Mouse (Mus musculus) neural tube, embryonic 11.5 days (tissue): ENCODE results near the gene Kcnh1. TPM values are rescaled to one million over a fixed set of nuclear protein-coding genes. Genes with fewer than 3 reads are reported as not detected.

Experiments used
- ATAC-seq: fragments of 200-750 bp; cut with Nextera tagmentation; 2 replicates; pipeline ENCODE4 v1.8.0; 2017; ENCODE audit warnings: moderate number of reproducible peaks, mild to moderate bottlenecking, moderate TSS enrichment, moderate library complexity; ENCODE audit not compliant: insufficient read depth, low FRiP score, low TSS enrichment
- DNase-seq: peaks from one replicate; pipeline ENCODE4 v3.0.0-alpha.2; 2015; ENCODE audit warnings: low spot score
- H3K27ac ChIP-seq: fragments of 300-500 bp; sonication (generic); 2 replicates; pipeline ENCODE4 v1.5.1; 2014; ENCODE audit warnings: low read depth, mild to moderate bottlenecking, low read length
- H3K27me3 ChIP-seq: fragments of 300-500 bp; sonication (generic); 2 replicates; pipeline ENCODE4 v1.6.1; 2014; ENCODE audit warnings: mild to moderate bottlenecking, low read length, mixed read lengths; ENCODE audit not compliant: control insufficient read depth, insufficient read depth
- H3K36me3 ChIP-seq: fragments of 300-500 bp; sonication (generic); 2 replicates; pipeline ENCODE4 v1.6.1; 2014; ENCODE audit warnings: mild to moderate bottlenecking, low read length, moderate library complexity, mixed read lengths; ENCODE audit not compliant: control insufficient read depth, insufficient read depth
- H3K4me1 ChIP-seq: fragments of 300-500 bp; sonication (generic); 2 replicates; pipeline ENCODE4 v1.6.1; 2014; ENCODE audit warnings: low read length, mixed read lengths; ENCODE audit not compliant: control insufficient read depth, insufficient read depth
- H3K4me2 ChIP-seq: fragments of 300-500 bp; sonication (generic); 2 replicates; pipeline ENCODE4 v1.6.1; 2014; ENCODE audit warnings: low read depth, mild to moderate bottlenecking, moderate library complexity
- H3K4me3 ChIP-seq: fragments of 300-500 bp; sonication (generic); 2 replicates; pipeline ENCODE4 v1.5.1; 2014; ENCODE audit warnings: low read depth, low read length
- H3K9ac ChIP-seq: fragments of 300-500 bp; sonication (generic); 2 replicates; pipeline ENCODE4 v1.6.1; 2014; ENCODE audit warnings: mild to moderate bottlenecking, low read length
- H3K9me3 ChIP-seq: fragments of 300-500 bp; sonication (generic); 2 replicates; pipeline ENCODE4 v1.6.1; 2016; ENCODE audit warnings: low read length; ENCODE audit not compliant: control insufficient read depth
- WGBS: fragments of 180-500 bp; shearing (Covaris S2); extraction: QIAGEN DNeasy Blood & Tissue Kit; methylation state at CpG from one replicate; pipeline ENCODE4 v1.1.7; 2014; 5-methylcytosine and 5-hydroxymethylcytosine counted together
- polyA plus RNA-seq: library from polyadenylated mRNA; unstranded; fragments of >200 nt; fragmentation: Nextera tagmentation; extraction: Ambion mirVana; gene quantifications from 2 replicates; pipeline ENCODE4 v1.2.1, GENCODE M21; 2014

Gene Kcnh1
- polyA plus RNA-seq, 1 experiment from 2014 or later = 1.0 TPM

DNA sequence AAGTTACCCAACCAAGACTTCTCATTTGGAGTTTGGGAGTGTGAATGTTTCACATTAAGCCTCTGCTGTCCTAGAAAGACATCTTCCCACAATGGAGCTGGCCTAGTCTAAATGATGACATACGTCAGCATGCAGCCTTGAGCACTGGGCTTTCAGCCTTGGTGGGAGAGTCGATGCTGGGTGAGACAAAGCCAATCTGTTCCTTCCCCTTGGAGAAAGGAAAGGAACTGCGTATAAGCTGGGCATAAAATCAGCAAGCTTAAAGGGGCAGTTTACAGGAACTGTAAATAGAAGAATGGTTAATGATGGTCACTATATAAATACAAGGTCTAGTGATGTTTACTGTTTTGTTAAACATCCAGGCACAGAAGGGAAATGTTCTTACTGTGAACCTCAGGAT lies 294.5 kb downstream of the Kcnh1 start:
- no peaks in the 10 kb centered on the region for H3K9me3 ChIP-seq
- H3K27ac ChIP-seq = no peak overlapping the region
- no peaks in the 10 kb centered on the region for H3K27me3 ChIP-seq
- no peak overlapping the region for H3K4me2 ChIP-seq
- H3K4me1 ChIP-seq = no peaks in the 10 kb centered on the region
- ATAC-seq (no peak), DNase-seq (no peak)
- 85% methylated on average over 3 of the region's 3 CpGs for WGBS
- H3K36me3 ChIP-seq = no peaks in the 10 kb centered on the region
- no peak overlapping the region for H3K4me3 ChIP-seq
- H3K9ac ChIP-seq = no peak overlapping the region

DNA sequence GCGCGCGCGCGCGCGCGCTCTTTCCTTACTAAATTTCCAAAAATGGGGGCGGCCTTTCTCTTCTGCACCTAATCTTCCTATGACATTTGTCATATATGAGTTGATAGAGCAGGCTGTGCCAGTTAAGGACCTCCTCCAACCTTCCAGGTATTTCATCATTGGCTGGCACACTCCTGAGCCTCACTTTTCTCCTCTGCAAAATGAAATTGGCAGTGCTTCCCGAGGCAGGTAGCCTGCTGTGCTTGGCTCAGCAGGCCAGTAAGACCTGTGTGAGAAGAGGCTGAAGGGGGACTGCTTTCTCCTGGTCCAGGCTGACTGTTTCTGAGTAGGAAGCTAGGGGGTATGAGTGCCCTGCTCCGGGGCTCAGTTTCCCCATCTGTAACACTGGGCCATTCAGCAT lies 297.0 kb downstream of the Kcnh1 start:
- H3K36me3 ChIP-seq = no peaks in the 10 kb centered on the region
- no peak overlapping the region for H3K4me3 ChIP-seq
- no peak overlapping the region for H3K4me2 ChIP-seq
- WGBS = 92% methylated on average over 11 of the region's 11 CpGs
- ATAC-seq (no peak), DNase-seq (no peak)
- H3K9me3 ChIP-seq = no peaks in the 10 kb centered on the region
- no peak overlapping the region for H3K27ac ChIP-seq
- no peaks in the 10 kb centered on the region for H3K27me3 ChIP-seq
- no peaks in the 10 kb centered on the region for H3K4me1 ChIP-seq
- H3K9ac ChIP-seq = no peak overlapping the region

DNA sequence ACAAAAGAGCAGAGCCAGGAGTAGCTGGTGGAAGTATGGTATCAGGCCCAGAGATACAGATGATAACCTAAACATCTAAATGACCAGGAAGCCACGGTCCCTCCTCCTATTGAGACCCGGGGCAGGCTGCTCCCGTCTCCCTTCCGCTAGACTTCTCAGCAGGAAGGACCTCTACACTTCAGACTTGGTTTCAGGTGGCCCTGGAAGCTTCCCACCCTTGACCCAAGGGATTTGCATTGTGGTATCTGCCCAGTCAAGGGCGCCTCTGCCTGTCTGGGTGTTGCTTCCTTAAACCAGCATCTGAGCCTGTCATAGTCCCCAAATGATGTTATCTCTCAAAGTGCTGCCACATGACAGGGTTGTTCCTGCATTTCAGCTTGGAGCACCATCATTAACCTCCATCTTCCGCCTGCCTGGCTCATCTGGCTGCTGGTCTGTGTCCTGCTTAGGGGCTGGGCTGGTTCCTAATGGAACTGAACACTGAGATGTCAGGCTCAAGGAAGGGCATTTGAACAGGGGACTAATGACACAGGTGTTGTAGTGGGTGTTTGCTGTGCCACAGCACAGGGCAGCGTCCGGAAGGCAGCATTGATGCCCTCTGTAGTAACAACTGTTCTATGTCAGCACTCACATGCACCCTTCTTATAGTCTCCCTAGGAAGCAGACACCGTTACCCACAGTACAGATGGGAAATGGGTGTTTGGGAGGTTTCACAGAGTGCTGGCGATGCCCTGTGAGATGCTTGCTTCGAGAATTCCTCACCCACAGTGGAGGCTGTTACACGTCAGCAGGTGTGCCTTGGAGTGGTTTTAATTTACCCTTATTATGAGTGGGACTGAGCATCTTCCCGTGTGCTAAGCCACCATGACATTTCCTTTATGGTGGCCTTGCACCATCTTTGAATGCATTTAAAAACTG lies 299.6 kb downstream of the Kcnh1 start:
- Histone ChIP-seq H3K4me3 (no peak overlapping the region), H3K27ac (no peak overlapping the region), H3K9ac (no peak overlapping the region), H3K4me1 (no peaks in the 10 kb centered on the region), H3K4me2 (no peak overlapping the region), H3K9me3 (no peaks in the 10 kb centered on the region), H3K27me3 (no peaks in the 10 kb centered on the region), H3K36me3 (no peaks in the 10 kb centered on the region)
- ATAC-seq (no peak), DNase-seq (no peak)
- WGBS = 82% methylated on average over 13 of the region's 13 CpGs

DNA sequence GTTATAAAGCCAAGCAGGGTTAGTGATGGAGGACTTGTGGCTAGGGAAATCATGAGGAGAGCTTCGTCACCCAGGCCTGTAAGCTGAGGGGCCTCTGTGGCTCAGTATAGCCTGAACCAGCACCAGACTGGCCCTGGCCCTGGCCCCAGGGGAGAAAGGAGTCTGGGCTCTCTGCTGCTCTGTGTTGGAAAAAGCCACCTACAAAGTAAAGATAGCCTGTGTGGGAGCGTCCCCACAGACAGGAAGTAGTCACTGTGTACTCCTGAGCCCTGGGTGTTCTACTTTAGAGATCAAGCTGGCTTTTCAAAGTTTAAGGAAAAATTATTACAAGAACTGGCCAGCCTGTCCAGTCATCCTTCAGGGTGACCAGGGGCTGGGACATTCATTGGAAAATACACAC lies 306.9 kb downstream of the Kcnh1 start:
- H3K4me2 ChIP-seq = no peak overlapping the region
- DNase-seq (no peak), ATAC-seq (no peak)
- no peaks in the 10 kb centered on the region; the same call in 1 of the 2 replicates for H3K9me3 ChIP-seq
- no peak overlapping the region for H3K4me3 ChIP-seq
- no peaks in the 10 kb centered on the region for H3K27me3 ChIP-seq
- H3K27ac ChIP-seq = no peak overlapping the region
- H3K4me1 ChIP-seq = no peaks in the 10 kb centered on the region
- H3K36me3 ChIP-seq = no peaks in the 10 kb centered on the region
- no peak overlapping the region for H3K9ac ChIP-seq
- 93% methylated on average over 2 of the region's 2 CpGs for WGBS

DNA sequence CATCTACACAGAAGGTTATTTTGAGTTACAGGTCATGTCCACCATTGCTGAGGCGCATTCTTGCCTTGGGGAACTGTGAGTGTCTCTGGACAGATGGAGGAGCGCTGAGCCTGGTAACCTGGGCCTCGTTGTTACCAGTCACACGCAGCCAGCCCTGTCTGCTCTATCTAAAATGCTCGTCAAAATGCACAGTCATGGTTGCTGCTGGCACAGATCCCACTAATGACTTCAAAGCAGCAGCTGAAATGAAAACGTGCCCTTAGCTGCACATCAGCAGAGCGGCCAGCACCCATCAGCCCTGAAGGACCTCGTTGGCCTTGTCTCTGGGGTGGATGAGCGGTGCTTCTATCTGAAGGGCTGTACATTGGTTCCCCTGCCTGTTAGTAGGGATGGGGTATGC lies 311.4 kb downstream of the Kcnh1 start:
- no peaks in the 10 kb centered on the region for H3K4me1 ChIP-seq
- no peaks in the 10 kb centered on the region for H3K36me3 ChIP-seq
- H3K9ac ChIP-seq = no peak overlapping the region
- H3K27me3 ChIP-seq = no peaks in the 10 kb centered on the region
- ATAC-seq (no peak), DNase-seq (no peak)
- no peak overlapping the region for H3K4me3 ChIP-seq
- H3K27ac ChIP-seq = no peak overlapping the region
- H3K9me3 ChIP-seq = no peaks in the 10 kb centered on the region
- 89% methylated on average over 9 of the region's 9 CpGs for WGBS
- no peak overlapping the region for H3K4me2 ChIP-seq

DNA sequence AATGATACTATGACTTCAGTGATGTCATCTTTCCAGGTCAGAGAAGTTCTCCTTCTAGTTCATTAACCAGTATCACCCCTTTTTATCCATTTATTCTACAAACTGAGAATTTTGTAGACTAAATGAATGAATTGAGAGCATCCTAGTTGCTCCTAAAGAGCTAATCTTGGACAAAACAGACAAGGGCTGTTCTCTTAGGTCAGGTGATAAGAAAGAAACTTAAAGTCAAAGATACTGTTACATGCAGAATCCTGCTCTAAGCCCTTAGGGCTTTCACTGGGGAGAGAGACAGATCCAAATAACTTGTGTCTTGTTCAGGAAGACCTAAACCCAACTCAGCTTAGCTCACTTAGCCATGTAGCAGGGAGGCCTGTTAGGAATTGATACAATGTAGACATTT lies 312.3 kb downstream of the Kcnh1 start:
- DNase-seq (no peak), ATAC-seq (no peak)
- H3K27ac ChIP-seq = no peak overlapping the region
- no peaks in the 10 kb centered on the region for H3K4me1 ChIP-seq
- H3K27me3 ChIP-seq = no peaks in the 10 kb centered on the region
- H3K4me3 ChIP-seq = no peak overlapping the region
- no peak overlapping the region for H3K9ac ChIP-seq
- H3K4me2 ChIP-seq = no peak overlapping the region
- no peaks in the 10 kb centered on the region for H3K9me3 ChIP-seq
- H3K36me3 ChIP-seq = no peaks in the 10 kb centered on the region

DNA sequence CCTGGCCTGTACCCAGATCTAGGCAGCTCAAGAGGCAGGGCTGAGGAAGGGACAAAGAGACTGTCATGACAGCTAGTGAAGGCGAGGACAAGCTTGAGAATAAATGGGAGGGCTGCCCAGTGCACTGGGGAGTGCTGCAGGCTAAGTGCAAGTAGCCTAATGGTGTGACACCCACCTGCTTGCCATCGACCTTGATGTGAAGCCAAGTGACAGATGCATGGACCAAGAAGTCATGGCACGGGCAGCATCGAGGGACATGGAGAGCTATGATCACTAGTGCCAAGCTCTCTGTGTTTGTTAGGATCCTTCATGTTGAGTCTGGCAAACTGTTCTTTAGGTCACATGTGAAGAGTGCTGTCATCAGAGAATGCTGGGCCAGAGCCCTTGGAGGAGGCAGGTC lies 313.1 kb downstream of the Kcnh1 start:
- H3K9me3 ChIP-seq = no peaks in the 10 kb centered on the region
- no peaks in the 10 kb centered on the region for H3K36me3 ChIP-seq
- no peak for ATAC-seq
- H3K27ac ChIP-seq = no peak overlapping the region
- no peaks in the 10 kb centered on the region for H3K27me3 ChIP-seq
- DNase-seq = no peak
- no peaks in the 10 kb centered on the region for H3K4me1 ChIP-seq
- H3K4me3 ChIP-seq = no peak overlapping the region
- WGBS = 89% methylated on average over 4 of the region's 4 CpGs
- no peak overlapping the region for H3K4me2 ChIP-seq
- H3K9ac ChIP-seq = no peak overlapping the region

DNA sequence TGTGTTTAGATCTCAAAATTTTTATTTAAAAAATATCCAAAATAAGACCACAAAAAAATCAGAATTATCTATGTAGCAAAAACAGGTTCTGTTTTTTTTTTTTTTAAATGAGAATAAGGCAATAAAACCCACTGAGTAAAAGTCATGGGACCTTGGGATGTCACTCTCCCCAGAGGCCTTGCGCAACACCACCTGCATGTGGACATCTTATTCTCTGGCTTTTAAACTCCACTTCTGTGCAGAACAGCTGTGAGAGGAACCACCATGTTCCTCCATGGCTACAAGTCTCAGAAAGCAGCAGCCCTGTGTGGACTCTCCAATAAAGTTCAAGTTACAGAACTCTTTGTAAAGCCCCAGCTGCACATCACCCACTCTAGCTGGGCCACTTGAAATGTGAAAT lies 322.2 kb downstream of the Kcnh1 start:
- no peak for DNase-seq
- WGBS = 91% methylated on average over 1 of the region's 1 CpGs

DNA sequence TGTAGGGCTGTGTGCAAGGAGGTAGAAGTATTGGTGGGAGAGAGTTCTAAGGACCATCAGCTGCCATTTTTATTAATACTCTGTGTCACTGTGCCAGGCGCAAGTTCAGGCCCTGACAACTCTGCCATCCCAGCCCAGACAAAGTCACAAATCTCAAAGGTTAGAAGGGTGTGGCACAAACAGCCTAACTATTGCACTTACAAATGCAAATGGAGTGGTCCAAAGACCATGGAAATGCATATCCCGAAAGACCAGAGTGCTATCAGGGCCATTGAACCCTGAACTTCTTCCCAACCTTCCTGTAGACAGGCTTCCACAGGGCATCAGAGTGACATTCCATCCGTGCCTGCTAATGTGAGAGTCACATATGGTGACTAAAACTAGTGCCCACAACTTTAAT lies 324.8 kb downstream of the Kcnh1 start:
- Histone ChIP-seq H3K36me3 (no peaks in the 10 kb centered on the region), H3K4me2 (no peak overlapping the region), H3K4me1 (no peaks in the 10 kb centered on the region), H3K27ac (no peak overlapping the region), H3K4me3 (no peak overlapping the region), H3K27me3 (no peaks in the 10 kb centered on the region), H3K9me3 (no peaks in the 10 kb centered on the region), H3K9ac (no peak overlapping the region)
- DNase-seq = no peak
- ATAC-seq = no peak
- WGBS = 83% methylated on average over 3 of the region's 3 CpGs

More for the DNA sequence above, 322.2 kb downstream of the Kcnh1 start:
- Histone ChIP-seq H3K4me3 (no peak overlapping the region), H3K4me1 (no peaks in the 10 kb centered on the region), H3K27me3 (no peaks in the 10 kb centered on the region), H3K4me2 (no peak overlapping the region), H3K9me3 (no peaks in the 10 kb centered on the region), H3K36me3 (no peaks in the 10 kb centered on the region), H3K9ac (no peak overlapping the region), H3K27ac (no peak overlapping the region)
- ATAC-seq = no peak
